Mouse (Mus musculus) 416B (cell line): ENCODE results near the gene 4933415A04Rik.
A peak's percentile ranks its signal among the peaks of the same experiment; 100 is the strongest.

Experiments
- DNase-seq: peaks from one replicate; pipeline ENCODE4 v3.0.0; 2011; ENCODE audit warnings: low read depth

The 4933415A04Rik gene

GRCm38 (mm10) chr11:43632566-43632965, 45.7 kb downstream of the 4933415A04Rik start:
- DNase-seq, result peak; percentile 81

- no peak for DNase-seq
Observed at GRCm38 (mm10) chr11:43633165-43633564, 46.3 kb downstream of the 4933415A04Rik start.

- no peak for DNase-seq
Observed at GRCm38 (mm10) chr11:43633658-43634401, 47.0 kb downstream of the 4933415A04Rik start.

GRCm38 (mm10) chr11:43636761-43637160, 49.9 kb downstream of the 4933415A04Rik start:
- no peak for DNase-seq

- DNase-seq, result no peak
Observed at GRCm38 (mm10) chr11:43638486-43638885, 51.6 kb downstream of the 4933415A04Rik start.
